26 mouse cellular contexts compared by ENCODE assay signal in genomic region chr5:50045180-50045579, GRCm38 (mm10).
"Had no signal": no experiment of that assay in that cellular context is flagged by ENCODE, and none has a peak within 500 bp of the region (broad histone marks: within the 10 kb centered on the region; RNA-seq: fewer than 3 reads in every experiment).

No protein-coding gene starts in this region.

- H3K27me3 ChIP-seq: limb, embryonic 12.5 days; liver, embryonic 12.5 days; liver, embryonic 15.5 days; lung, embryonic 15.5 days; megakaryocyte, embryonic 14.5 days; midbrain, embryonic 12.5 days; midbrain, embryonic 15.5 days; neural tube, embryonic 12.5 days; neural tube, embryonic 15.5 days had no signal

- H3K9me3 ChIP-seq: limb, embryonic 12.5 days; liver, embryonic 12.5 days; liver, embryonic 15.5 days; lung, embryonic 15.5 days; megakaryocyte, embryonic 14.5 days; midbrain, embryonic 12.5 days; midbrain, embryonic 15.5 days; neural tube, embryonic 12.5 days; neural tube, embryonic 15.5 days had no signal

- H3K9ac ChIP-seq: limb, embryonic 12.5 days; liver, embryonic 12.5 days; liver, embryonic 15.5 days; lung, embryonic 15.5 days; midbrain, embryonic 12.5 days; midbrain, embryonic 15.5 days; neural tube, embryonic 12.5 days; neural tube, embryonic 15.5 days had no signal

- H3K36me3 ChIP-seq: liver, embryonic 12.5 days; liver, embryonic 15.5 days; lung, embryonic 15.5 days; midbrain, embryonic 12.5 days; midbrain, embryonic 15.5 days; neural tube, embryonic 12.5 days; neural tube, embryonic 15.5 days had no signal

- ATAC-seq: liver, embryonic 12.5 days; midbrain, embryonic 15.5 days had no signal

- H3K4me3 ChIP-seq: layer of hippocampus, adult 2 months; left cerebral cortex, adult 2 months; limb, embryonic 12.5 days; liver, embryonic 12.5 days; liver, embryonic 15.5 days; lung, embryonic 15.5 days; megakaryocyte, embryonic 14.5 days; midbrain, embryonic 12.5 days; midbrain, embryonic 15.5 days; neural tube, embryonic 12.5 days; neural tube, embryonic 15.5 days had no signal

- DNase-seq: kidney, adult 2 months; kidney, postnatal 25 days; layer of hippocampus, adult 9-11 months; liver; lung, adult 18-20 months; lung, postnatal 10 days; lung, postnatal 36 days; right cerebral cortex, adult 18-20 months; right cerebral cortex, postnatal 14 days; right cerebral cortex, postnatal 4 days; thymus, adult 2 months; thymus, postnatal 14 days; thymus, postnatal 4 days had no signal

- H3K4me2 ChIP-seq: limb, embryonic 12.5 days; liver, embryonic 12.5 days; liver, embryonic 15.5 days; lung, embryonic 15.5 days; midbrain, embryonic 12.5 days; midbrain, embryonic 15.5 days; neural tube, embryonic 12.5 days; neural tube, embryonic 15.5 days had no signal

- H3K27ac ChIP-seq: kidney, postnatal 0 days; layer of hippocampus, adult 2 months; left cerebral cortex, adult 2 months; limb, embryonic 12.5 days; liver, embryonic 12.5 days; liver, embryonic 15.5 days; lung, embryonic 15.5 days; midbrain, embryonic 12.5 days; midbrain, embryonic 15.5 days; neural tube, embryonic 12.5 days; neural tube, embryonic 15.5 days; stomach, postnatal 0 days had no signal
